Mouse (Mus musculus): ENCODE results near the gene Opn1sw. TPM values are rescaled to one million over a fixed set of nuclear protein-coding genes. Genes with fewer than 3 reads are reported as not detected.
"Not testable (repeated sequence)": the region's sequence is repeated elsewhere in the genome, so short reads cannot be mapped to it uniquely, and the experiment has no call there.

The Opn1sw gene
- polyA plus RNA-seq, 1 experiment from 2014 or later: 0.62 TPM

DNA sequence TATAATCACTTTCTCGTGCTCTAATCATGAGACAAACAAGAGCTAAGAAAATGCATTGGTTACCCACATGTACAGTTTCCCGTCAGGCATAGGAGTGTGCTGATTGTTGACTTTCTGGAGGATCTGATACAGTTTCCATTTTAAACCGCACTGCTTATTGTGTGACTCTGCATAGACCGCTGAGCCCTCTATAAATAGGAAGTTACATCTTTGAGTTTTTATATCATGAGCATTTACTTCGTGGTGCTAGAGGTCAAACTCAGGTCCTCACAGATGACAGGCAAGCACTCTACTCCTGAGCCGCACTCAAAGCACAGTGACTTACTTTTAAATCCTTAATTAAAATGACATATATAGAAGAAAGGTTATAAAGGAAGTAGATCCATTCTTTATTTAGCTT is 28.1 kb downstream of the Opn1sw start:
- Histone ChIP-seq H3K27me3 (ENCODE audit: control insufficient read depth, insufficient read depth, low read length) (no peaks in the 10 kb centered on the region), H3K27ac (ENCODE audit: low read length) (peak overlapping the region; percentile 83), H3K4me2 (ENCODE audit: low read depth, low read length) (peak overlapping the region; percentile 44), H3K36me3 (ENCODE audit: control insufficient read depth, insufficient read depth) (peaks cover 26% of the 10 kb centered on the region), H3K4me3 (ENCODE audit: low read length) (no peak overlapping the region), H3K4me1 (ENCODE audit: control insufficient read depth, insufficient read depth, low read length) (peaks cover 21% of the 10 kb centered on the region), H3K9ac (ENCODE audit: low read length) (no peak overlapping the region), H3K9me3 (replicated peaks; ENCODE audit: control insufficient read depth, low read length) (no peaks in the 10 kb centered on the region)
- 39% methylated on average over 6 of the region's 6 CpGs for WGBS
- ATAC-seq (replicated peaks; ENCODE audit: extremely low read depth, insufficient read depth, low FRiP score): peak; percentile 82

DNA sequence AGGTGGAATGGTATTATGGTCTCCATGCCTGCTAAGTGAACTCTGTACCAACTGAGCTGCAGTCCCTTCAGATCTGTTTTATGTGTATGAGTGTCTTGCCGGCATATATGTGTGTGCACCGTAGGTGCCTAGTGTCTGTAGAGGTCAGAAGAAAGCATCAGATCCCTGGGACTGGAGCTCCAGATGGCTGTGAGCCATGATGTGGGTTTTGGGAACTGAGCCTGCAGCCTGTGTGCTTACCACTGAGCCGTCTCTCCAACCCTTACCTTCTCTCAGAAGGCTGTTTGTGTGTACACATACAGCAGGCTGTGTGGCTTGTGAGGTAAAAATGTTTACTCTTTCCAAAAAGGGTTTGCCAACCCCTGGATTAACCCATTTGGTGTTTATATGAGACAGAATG is 28.9 kb downstream of the Opn1sw start:
- peak overlapping the region; percentile 44; the same call in 1 of the 2 replicates for H3K4me2 ChIP-seq (ENCODE audit: low read depth, low read length)
- no peak overlapping the region for H3K9ac ChIP-seq (ENCODE audit: low read length)
- H3K4me1 ChIP-seq (ENCODE audit: control insufficient read depth, insufficient read depth, low read length): peaks cover 25% of the 10 kb centered on the region
- H3K27me3 ChIP-seq (ENCODE audit: control insufficient read depth, insufficient read depth, low read length): no peaks in the 10 kb centered on the region
- peak overlapping the region; percentile 83 for H3K27ac ChIP-seq (ENCODE audit: low read length)
- peaks cover 24% of the 10 kb centered on the region for H3K36me3 ChIP-seq (ENCODE audit: control insufficient read depth, insufficient read depth)
- no peaks in the 10 kb centered on the region for H3K9me3 ChIP-seq (replicated peaks; ENCODE audit: control insufficient read depth, low read length)
- H3K4me3 ChIP-seq (ENCODE audit: low read length): no peak overlapping the region
- WGBS: 72% methylated on average over 3 of the region's 3 CpGs
- no peak for ATAC-seq (replicated peaks; ENCODE audit: extremely low read depth, insufficient read depth, low FRiP score)

- no peaks in the 10 kb centered on the region for H3K9me3 ChIP-seq (replicated peaks; ENCODE audit: control insufficient read depth, low read length)
- H3K4me3 ChIP-seq (ENCODE audit: low read length): peak overlapping the region; percentile 3; the same call in 1 of the 2 replicates
- no peak overlapping the region for H3K9ac ChIP-seq (ENCODE audit: low read length)
- peak overlapping the region; percentile 45 for H3K27ac ChIP-seq (ENCODE audit: low read length)
- H3K36me3 ChIP-seq (ENCODE audit: control insufficient read depth, insufficient read depth): peaks cover 12% of the 10 kb centered on the region
- no peaks in the 10 kb centered on the region for H3K27me3 ChIP-seq (ENCODE audit: control insufficient read depth, insufficient read depth, low read length)
- ATAC-seq (replicated peaks; ENCODE audit: extremely low read depth, insufficient read depth, low FRiP score): no peak
- WGBS: 17% methylated on average over 5 of the region's 5 CpGs
- H3K4me1 ChIP-seq (ENCODE audit: control insufficient read depth, insufficient read depth, low read length): peaks cover 39% of the 10 kb centered on the region
- H3K4me2 ChIP-seq (ENCODE audit: low read depth, low read length): peak overlapping the region; percentile 47
Observed at GRCm38 (mm10) chr6:29352816-29353215, 35.5 kb downstream of the Opn1sw start.

DNA sequence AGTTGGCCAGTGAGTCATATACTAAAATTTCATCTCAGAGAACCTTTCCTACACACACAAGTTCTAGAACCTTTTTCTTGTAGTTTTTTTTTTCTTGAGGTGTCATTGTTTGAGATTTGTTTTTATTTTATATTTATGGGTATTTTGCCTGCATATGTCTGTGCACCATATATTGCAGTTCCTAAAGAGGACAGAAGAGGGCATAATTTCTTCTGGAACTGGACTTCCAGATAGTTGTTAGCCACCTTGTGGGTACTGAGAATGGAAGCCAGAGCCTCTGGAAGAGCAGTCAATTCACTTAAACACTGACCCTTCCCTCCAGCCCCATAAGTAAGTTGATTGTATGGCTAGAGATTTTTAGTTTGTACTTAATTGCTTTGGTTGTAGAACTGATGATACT is 36.7 kb downstream of the Opn1sw start:
- Histone ChIP-seq H3K4me1 (ENCODE audit: control insufficient read depth, insufficient read depth, low read length) (peaks cover 44% of the 10 kb centered on the region), H3K4me3 (ENCODE audit: low read length) (no peak overlapping the region), H3K9ac (ENCODE audit: low read length) (no peak overlapping the region), H3K36me3 (ENCODE audit: control insufficient read depth, insufficient read depth) (peaks cover 4% of the 10 kb centered on the region; the same call in 1 of the 2 replicates), H3K4me2 (ENCODE audit: low read depth, low read length) (no peak overlapping the region), H3K27ac (ENCODE audit: low read length) (no peak overlapping the region), H3K9me3 (replicated peaks; ENCODE audit: control insufficient read depth, low read length) (no peaks in the 10 kb centered on the region), H3K27me3 (ENCODE audit: control insufficient read depth, insufficient read depth, low read length) (no peaks in the 10 kb centered on the region)
- no peak for ATAC-seq (replicated peaks; ENCODE audit: extremely low read depth, insufficient read depth, low FRiP score)

GRCm38 (mm10) chr6:29348371-29348724 is 39.9 kb downstream of the Opn1sw start:
- Histone ChIP-seq H3K4me2 (ENCODE audit: low read depth, low read length) (peak overlapping the region; percentile 85), H3K9me3 (replicated peaks; ENCODE audit: control insufficient read depth, low read length) (no peaks in the 10 kb centered on the region), H3K27ac (ENCODE audit: low read length) (peak overlapping the region; percentile 92), H3K36me3 (ENCODE audit: control insufficient read depth, insufficient read depth) (no peaks in the 10 kb centered on the region), H3K4me1 (ENCODE audit: control insufficient read depth, insufficient read depth, low read length) (peaks cover 36% of the 10 kb centered on the region), H3K9ac (ENCODE audit: low read length) (peak overlapping the region; percentile 94), H3K27me3 (ENCODE audit: control insufficient read depth, insufficient read depth, low read length) (no peaks in the 10 kb centered on the region), H3K4me3 (ENCODE audit: low read length) (peak overlapping the region; percentile 92)
- peak; percentile 6 for ATAC-seq (replicated peaks; ENCODE audit: extremely low read depth, insufficient read depth, low FRiP score)
- 0% methylated on average over 15 of the region's 15 CpGs for WGBS

- no peaks in the 10 kb centered on the region for H3K27me3 ChIP-seq (ENCODE audit: control insufficient read depth, insufficient read depth, low read length)
- WGBS: under 1% methylated on average over 55 of the region's 55 CpGs
- H3K36me3 ChIP-seq (ENCODE audit: control insufficient read depth, insufficient read depth): no peaks in the 10 kb centered on the region
- H3K27ac ChIP-seq (ENCODE audit: low read length): peak within 1 kb of the TSS; percentile 93
- ATAC-seq (replicated peaks; ENCODE audit: extremely low read depth, insufficient read depth, low FRiP score): peak; percentile 99
- peak within 1 kb of the TSS; percentile 92 for H3K4me3 ChIP-seq (ENCODE audit: low read length)
- peaks cover 31% of the 10 kb centered on the region for H3K4me1 ChIP-seq (ENCODE audit: control insufficient read depth, insufficient read depth, low read length)
- no peaks in the 10 kb centered on the region for H3K9me3 ChIP-seq (replicated peaks; ENCODE audit: control insufficient read depth, low read length)
- peak within 1 kb of the TSS; percentile 94 for H3K9ac ChIP-seq (ENCODE audit: low read length)
- H3K4me2 ChIP-seq (ENCODE audit: low read depth, low read length): peak within 1 kb of the TSS; percentile 85
Observed at GRCm38 (mm10) chr6:29347665-29348370, 40.5 kb downstream of the Opn1sw start, which contains the start of gene Calu. Calu (plus strand) TSS chr6:29348069.

DNA sequence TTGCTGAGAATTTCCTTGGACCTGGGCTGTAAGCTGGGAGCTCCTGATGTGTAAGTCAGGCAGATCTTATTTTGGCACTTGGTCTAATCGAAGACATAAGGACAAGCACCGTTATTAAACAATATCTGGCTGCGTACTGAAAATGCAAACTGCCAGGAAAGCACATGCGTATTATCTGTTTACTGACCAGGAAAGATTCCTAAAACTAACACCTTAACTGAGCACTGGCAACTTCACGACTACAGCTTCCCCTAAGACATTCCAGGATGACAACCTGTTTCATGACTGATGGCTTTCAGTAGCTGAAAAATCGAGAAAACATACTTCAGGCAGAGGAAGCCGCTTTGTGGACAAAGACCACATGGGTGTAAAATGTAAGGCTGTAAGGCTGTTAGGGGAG is 41.1 kb downstream of the Opn1sw start:
- WGBS: 28% methylated on average over 7 of the region's 7 CpGs
- Histone ChIP-seq H3K4me1 (ENCODE audit: control insufficient read depth, insufficient read depth, low read length) (peaks cover 26% of the 10 kb centered on the region), H3K27me3 (ENCODE audit: control insufficient read depth, insufficient read depth, low read length) (no peaks in the 10 kb centered on the region), H3K4me3 (ENCODE audit: low read length) (peak overlapping the region; percentile 92), H3K36me3 (ENCODE audit: control insufficient read depth, insufficient read depth) (no peaks in the 10 kb centered on the region), H3K4me2 (ENCODE audit: low read depth, low read length) (peak overlapping the region; percentile 71), H3K9ac (ENCODE audit: low read length) (peak overlapping the region; percentile 80), H3K9me3 (replicated peaks; ENCODE audit: control insufficient read depth, low read length) (no peaks in the 10 kb centered on the region), H3K27ac (ENCODE audit: low read length) (peak overlapping the region; percentile 93)
- no peak for ATAC-seq (replicated peaks; ENCODE audit: extremely low read depth, insufficient read depth, low FRiP score)

DNA sequence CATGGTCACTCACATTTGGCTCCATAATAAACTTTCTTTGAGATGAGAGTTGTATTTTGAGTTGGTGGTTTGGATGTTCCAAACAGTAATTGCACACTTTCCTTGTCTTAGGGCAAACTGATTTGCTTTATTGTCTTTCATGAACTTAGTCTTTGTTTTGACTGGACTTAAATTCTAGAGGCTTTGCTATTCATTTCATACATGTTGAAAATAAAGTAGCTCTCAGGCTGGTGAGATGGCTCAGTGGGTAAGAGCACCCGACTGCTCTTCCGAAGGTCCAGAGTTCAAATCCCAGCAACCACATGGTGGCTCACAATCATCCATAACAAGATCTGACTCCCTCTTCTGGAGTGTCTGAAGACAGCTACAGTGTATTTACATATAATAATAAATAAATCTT is 41.8 kb downstream of the Opn1sw start:
- H3K9ac ChIP-seq (ENCODE audit: low read length); H3K27me3 ChIP-seq (ENCODE audit: control insufficient read depth, insufficient read depth, low read length); H3K4me3 ChIP-seq (ENCODE audit: low read length); H3K36me3 ChIP-seq (ENCODE audit: control insufficient read depth, insufficient read depth); H3K4me2 ChIP-seq (ENCODE audit: low read depth, low read length); ATAC-seq (replicated peaks; ENCODE audit: extremely low read depth, insufficient read depth, low FRiP score); H3K9me3 ChIP-seq (replicated peaks; ENCODE audit: control insufficient read depth, low read length); H3K27ac ChIP-seq (ENCODE audit: low read length): not testable (repeated sequence)
- 96% methylated on average over 2 of the region's 2 CpGs for WGBS
- peaks cover 20% of the 10 kb centered on the region for H3K4me1 ChIP-seq (ENCODE audit: control insufficient read depth, insufficient read depth, low read length)

DNA sequence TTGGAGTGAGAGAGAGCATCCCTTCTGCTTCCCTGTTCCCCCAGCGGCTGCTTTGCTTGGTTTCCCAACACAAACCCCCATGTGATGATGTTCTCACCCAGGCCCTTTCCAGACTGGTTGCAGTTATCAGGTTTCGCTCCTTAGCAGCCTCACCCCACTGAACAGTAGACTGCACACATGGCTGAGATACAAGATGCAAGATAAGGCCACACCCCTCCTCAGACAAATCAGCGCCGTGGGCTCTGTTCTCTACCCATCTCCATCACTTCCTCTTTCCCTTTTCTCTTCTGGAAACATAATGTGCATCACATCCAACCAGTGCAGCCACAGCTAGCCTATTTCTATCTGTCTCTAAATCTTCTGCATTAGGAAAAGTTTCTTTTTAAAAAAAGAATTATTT is 58.8 kb downstream of the Opn1sw start:
- no peak overlapping the region for H3K4me2 ChIP-seq (ENCODE audit: low read depth, low read length)
- H3K4me1 ChIP-seq (ENCODE audit: control insufficient read depth, insufficient read depth, low read length): no peaks in the 10 kb centered on the region
- H3K27me3 ChIP-seq (ENCODE audit: control insufficient read depth, insufficient read depth, low read length): no peaks in the 10 kb centered on the region
- ATAC-seq (replicated peaks; ENCODE audit: extremely low read depth, insufficient read depth, low FRiP score): no peak
- 48% methylated on average over 4 of the region's 4 CpGs for WGBS
- H3K36me3 ChIP-seq (ENCODE audit: control insufficient read depth, insufficient read depth): no peaks in the 10 kb centered on the region
- no peak overlapping the region for H3K27ac ChIP-seq (ENCODE audit: low read length)
- H3K4me3 ChIP-seq (ENCODE audit: low read length): no peak overlapping the region
- no peak overlapping the region for H3K9ac ChIP-seq (ENCODE audit: low read length)
- no peaks in the 10 kb centered on the region for H3K9me3 ChIP-seq (replicated peaks; ENCODE audit: control insufficient read depth, low read length)

All from heart, embryonic 16.5 days (tissue).